Mouse (Mus musculus) induced T-regulatory cell, adult 2 months (primary cell): ENCODE data around the gene Spem1.

ENCODE experiments used
- DNase-seq: peaks from one replicate; pipeline ENCODE4 v3.0.0-alpha.2; 2012; ENCODE audit warnings: low read depth

The Spem1 gene

DNA sequence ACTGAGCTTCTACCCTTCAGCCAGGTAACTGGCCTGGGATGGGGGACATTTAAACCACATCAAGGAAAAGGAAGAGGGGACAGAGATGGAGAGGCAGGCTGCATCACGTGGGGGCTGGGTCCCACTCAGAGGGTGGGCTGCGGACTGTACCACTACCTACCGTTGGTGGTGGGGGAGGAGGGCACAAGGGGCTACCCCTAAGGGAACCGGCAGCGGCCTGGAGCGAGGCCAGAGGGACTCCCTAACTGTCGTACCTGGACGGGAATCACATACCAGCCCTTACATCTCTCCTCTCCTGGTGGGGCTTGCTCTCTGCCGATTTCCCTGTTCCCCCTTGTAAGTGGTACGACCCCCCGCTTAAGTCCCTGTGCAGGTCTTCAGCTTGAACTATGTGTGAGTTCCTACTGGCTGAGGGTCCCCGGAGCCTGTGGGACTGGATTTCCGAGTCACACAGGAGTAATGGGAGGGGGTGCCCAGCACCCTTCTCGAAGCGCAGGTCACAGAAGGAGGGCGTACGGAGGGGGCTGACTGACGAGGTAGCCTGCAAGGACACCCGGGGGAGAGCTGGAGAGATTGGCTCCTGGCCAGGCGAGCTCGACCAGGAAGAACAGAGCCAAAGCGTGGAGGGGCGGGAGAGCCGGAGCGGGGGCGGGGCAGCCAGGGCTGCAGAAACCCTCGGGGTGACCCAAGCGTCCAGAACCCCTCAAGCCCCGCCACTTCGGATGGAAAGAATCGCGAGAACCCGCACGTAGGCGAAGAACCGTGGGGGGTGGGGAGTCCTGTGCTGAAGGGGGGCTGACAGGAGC is 21.4 kb downstream of the Spem1 start:
- peak; percentile 42 for DNase-seq

DNA sequence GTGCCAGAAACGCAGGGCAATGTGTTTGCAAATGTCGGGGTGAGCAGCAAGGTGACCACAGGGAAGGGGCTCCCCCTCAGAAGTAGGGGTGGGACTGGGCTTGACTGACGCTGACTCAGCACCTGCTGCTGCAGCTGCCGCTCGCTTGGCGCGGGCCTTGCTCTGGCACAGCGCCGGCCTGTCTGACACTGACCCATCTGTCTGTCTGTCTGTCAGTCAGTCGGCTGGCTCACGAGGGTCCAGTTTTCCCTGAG is 21.9 kb downstream of the Spem1 start:
- DNase-seq: no peak

DNA sequence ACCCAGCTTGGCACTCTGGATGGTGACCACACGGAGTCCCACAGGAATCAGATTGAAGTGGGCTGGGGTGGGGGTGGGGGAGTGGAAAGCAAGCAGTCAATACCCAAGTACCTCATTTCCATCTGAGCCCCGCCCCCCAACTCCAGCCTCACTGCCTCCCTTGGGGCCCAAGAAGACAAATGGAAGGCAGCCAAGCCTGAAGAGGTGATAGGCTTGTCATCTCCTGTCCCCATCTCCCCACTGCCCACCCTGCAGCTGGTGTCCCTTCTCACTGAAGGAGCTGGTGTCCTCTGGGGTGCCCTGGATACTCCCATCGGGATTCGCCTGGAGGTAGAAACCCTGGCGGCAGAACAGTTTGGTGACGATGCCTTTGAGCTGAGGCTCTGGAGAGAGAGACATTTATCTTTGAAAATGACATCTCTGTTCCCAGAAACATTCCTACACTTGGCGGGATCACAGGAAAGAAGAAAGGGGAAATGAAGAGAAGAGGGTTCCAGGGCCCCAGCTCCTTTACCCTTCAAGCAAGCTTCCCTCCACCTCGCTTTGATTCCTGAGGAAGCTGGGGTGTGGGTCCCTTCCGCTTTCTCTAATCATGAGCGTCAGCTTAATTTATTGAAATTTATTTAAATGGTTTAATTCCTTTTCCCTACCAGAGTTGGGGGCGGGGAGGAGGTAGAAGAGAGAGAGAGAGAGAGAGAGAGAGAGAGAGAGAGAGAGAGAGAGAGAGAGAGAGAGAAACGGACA is 22.4 kb downstream of the Spem1 start:
- DNase-seq: peak; percentile 36

DNA sequence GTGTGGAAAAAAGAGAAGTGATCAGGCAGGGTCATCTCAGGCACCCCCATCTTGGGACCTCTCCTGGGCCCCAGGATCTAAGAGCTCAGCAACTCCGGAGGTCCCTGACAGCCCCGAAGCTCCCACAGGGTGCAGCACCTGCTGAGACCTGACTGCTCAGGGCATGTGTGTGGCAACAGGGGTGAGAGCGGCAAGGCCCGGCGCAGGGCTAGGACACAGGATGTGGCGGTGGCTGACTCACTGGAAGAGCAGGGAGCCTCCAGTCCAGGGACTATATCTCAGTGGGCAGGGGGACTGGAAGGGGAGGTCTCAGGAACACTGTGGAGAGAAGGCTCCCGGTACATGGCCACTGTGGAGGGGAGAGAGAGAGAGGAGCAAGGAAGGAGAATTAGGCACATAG is 24.1 kb downstream of the Spem1 start:
- DNase-seq: peak; percentile 21

DNA sequence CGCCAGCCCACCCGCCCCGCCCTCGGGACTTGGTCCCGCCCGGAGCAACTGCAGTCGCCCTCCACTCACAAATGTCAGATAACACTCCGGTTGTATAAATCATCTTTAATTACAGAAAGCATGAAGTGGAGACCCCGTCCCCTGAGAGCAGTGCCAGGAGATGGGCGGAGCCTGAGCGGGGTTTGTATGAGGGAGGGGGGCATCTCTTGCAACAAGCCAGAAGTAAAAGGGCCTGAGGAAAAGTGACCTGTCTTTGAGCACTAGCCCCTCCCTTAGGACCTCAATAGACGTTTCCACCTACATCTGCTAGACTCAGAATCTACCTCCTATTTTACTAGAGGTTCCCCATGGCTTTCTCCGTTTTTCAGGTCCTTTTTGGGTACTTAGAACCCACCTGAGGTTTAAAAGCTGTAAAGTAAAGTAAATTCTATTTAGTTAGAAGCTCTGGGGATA is 26.0 kb downstream of the Spem1 start:
- peak; percentile 52 for DNase-seq

DNA sequence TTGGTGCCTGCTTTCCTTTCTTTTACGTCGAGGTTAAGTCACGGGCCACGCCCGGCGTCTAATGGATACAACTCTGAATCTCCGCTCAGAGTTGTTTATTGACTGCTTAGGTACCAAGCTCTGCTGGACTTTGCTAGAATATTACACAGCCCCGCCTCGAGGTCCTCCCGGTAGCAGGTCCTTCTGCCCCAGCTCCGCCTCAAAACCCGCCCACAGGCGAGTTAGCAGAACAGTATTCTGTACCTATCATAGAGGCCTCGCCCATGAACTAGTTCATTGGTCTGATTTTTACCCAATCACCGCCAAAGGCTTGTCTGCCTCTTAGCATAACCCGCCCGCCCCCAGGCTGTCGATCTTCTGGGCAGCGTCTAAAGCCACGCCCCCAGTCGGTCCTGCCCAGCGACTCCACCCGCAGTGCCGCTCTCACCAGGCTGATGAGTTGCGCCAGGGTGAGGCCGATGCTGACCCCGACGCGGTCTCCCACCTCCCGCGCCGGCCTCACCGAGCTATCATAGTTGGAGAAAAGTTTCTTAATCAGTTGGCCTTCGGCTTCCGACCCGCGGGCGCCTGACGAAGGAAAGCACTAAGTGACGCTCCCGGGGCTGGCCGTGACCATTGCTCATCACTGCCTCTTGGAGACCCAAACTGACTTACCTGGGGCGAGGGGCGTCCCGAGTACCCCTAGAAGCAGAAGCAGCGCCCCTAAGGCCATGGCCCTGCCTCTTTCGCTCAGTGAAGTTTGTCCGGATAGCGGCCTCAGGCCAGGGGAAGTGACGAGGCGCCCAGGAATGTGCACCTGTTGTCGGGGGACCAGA is 26.6 kb downstream of the Spem1 start, which contains the start of gene Chrnb1:
Chrnb1 (minus strand) TSS at position 776 of the 815 bp plus-strand sequence.
- peak; percentile 96 for DNase-seq

DNA sequence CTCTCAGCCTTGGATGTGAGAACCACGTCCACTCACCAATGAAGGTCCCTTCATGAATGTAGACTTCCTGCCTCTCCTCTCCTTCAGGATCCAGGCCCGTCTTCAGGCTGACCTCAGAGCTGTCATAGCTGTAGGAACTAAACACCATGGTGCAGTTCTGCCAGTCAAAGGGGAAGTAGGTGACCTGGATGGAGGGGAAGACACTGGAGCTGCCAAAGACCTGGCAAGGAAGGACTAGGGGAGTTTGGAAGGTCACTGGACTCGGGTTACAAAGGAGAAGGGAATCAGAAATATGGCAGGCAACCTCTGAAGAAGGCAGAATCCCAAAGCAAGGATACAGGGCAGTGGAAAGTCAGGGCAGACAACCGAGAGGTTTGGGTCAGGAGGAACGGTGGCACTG is 28.6 kb downstream of the Spem1 start:
- no peak for DNase-seq

DNA sequence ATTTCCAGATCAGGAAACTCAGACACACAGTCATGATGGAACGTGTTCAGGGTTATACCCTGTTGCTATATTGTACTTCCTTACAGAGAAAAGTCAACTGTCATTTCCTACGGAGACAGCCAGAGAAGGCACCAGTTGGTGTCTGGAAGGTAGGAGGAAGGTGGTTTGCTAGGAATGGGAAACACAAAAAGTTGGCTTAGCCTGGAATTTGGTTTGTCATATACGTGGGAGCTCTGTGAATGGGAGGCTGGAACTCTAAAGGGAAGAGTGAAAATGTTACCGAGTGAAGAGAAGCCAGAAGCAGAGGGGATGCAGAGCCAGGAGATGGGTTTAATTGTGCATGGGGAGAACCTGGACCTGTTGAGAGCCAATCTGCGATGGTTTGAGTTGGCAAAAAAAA is 30.6 kb downstream of the Spem1 start:
- no peak for DNase-seq

DNA sequence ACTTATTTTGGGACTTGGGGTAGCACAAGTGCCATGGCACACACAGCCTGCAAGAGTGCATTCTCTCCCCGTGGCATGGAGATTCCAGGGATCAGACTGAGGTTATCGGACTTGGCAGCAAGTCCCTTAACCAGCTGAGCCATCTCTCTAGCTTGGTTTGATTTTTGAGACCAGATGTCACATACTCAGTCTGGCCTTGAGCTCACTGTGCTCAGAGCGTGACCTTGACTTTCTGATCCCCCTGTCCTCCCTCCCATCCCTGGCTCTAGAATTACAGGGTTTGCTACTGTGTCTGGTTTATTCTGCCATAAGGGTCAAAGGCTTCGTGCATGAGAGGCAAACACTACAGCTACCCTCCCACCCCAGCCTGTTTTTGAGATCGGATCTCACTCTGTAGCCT is 32.5 kb downstream of the Spem1 start:
- DNase-seq: no peak

DNA sequence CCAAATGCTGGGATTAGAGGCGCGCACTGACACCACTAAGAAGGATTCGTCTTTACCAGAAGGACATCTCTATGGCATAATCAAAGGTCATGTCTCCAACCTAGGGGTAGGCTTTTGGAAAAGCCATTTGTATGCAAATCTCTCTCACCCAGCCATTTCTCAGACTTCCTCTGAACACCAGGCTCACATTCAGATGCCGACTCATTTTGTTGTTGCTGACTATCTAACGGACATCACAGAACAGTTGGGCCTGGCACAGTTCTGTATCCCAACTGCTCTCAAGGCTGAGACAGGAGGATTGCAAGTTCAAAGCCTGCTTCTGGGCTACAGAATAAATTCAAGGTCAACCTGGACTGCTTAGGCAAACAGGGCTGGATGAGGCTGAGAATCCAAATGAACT is 34.7 kb downstream of the Spem1 start:
- DNase-seq: no peak

DNA sequence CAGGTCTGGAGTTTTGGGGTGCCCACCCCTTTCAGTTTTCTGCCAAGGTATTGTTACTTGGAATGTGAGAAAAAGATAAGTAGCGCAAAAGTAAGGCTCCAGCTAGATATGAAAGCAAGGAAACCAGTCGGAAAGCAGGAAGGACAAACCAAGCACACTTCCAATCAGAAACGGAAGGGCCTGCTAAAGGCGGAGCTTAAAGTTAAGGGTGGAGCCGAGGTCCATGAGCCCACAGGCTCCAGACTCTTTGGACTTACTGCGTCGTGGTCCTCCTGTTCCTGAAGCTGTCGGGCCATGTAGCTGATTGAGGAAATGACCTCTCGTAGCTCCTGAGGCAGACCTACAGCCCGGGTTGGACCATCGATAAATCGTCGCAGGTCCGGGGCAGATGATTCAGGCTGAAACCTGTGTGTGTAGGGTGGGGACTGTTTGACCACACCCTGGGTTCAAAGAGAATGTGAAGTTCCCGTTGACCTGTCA is 37.1 kb downstream of the Spem1 start:
- peak; percentile 37 for DNase-seq

DNA sequence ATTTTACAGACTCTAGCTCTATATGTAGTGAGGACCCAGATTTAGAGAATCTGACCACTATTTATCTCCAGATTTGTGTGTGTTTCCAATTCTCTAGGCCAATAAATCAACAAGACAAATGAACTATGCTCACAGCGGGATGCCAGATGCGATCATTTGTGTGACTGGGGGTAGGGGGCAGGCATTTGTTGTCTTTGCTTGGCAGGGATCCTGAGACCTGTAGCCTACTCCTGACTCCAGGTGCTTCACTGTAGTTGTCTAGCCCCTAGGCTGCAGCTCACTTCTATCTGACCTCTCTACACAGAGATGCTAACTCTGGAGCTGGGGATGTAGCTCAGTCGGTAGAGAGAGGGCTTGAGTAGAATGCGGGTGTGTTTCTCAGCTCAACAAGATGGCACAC is 40.2 kb downstream of the Spem1 start:
- DNase-seq: no peak

DNA sequence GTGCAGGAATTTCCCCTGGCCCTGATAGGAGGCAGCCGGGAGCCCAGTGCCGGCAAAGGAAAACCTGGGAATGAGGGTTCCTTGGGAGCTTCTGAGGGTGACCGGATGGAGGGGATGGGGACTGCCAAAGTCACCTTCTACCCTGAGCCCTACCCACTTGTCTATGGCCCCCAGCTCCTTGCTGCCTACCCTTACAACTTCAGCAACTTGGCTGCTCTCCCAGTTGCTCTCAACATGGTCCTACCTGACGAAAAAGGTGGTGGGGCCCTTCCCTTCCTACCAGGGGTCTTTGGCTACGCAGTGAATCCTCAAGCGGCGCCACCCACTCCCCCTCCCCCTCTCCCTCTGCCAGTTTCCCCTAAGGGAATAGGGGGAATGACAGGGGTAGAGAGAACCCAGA is 43.0 kb downstream of the Spem1 start:
- no peak for DNase-seq

DNA sequence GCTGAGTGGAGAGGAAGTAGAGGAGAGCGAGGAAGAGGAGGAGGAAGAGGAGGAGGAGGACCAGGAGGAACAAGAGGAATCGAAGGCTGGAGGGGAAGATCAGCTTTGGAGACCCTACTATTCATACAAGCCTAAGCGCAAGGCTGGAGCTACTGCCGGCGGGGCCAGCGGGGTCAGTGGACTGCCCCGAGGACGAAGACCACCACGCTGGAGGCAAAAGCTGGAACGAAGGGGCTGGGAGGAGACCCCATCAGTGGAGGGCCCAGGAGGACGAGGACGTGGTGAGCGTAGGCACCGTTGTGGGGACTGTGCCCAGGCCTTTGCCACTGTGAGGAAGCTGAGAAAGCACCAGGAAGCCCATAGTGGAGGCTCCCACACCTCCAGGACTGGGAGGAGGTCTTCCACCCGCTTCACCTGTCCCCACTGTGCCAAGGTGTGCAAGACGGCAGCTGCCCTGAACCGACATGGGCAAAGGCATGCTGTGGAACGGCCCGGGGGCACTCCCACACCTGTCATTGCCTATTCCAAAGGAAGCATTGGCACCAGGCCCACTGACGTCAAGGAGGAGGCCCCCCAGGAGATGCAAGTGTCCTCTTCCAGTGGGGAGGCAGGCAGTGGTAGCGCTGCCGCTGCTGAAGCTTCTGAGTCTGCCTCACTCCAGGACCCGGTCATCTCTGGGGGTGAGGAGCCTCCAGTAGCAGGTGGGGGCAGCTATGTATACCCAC is 43.6 kb downstream of the Spem1 start:
- no peak for DNase-seq

DNA sequence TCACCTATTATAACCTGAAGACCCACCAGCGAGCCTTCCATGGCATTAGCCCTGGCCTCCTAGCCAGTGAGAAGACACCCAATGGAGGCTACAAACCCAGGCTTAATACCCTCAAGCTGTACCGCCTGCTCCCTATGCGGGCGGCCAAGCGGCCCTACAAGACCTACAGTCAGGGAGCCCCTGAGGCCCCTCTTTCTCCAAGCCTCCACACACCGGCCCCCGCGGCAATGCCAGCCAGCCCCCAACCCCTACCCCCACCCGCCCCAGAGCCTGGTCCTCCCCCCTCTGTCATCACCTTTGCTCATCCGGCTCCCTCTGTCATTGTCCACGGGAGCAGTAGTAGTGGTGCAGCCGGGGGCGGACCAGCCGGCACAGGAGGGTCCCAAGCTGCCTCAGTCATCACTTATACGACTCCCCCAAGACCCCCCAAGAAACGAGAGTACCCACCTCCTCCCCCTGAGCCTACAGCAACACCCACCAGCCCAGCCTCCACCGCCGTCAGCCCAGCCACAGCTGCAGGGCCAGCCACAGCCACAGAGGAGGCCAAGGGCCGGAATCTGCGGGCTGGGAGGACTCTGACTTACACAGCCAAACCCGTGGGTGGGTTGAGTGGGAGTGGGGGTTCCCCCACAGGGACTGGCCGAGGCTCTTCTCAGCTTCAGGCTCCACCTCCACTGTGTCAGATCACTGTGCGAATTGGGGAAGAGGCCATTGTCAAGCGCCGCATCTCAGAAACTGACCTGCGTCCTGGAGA is 44.3 kb downstream of the Spem1 start:
- no peak for DNase-seq

DNA sequence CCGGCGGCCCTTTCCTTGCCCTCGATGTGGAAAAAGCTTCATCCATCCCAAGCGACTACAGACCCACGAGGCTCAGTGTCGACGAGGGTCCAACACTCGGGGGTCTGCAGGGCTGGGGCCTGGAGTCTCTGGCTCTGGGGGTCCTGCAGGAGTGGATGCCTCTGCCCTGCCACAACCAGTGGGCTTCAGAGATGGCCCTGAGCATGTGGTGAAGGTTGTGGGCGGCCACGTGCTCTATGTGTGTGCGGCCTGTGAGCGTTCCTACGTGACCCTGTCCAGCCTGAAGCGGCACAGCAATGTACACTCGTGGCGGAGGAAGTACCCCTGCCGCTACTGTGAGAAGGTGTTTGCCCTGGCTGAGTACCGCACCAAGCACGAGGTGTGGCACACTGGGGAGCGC is 45.5 kb downstream of the Spem1 start:
- no peak for DNase-seq

DNA sequence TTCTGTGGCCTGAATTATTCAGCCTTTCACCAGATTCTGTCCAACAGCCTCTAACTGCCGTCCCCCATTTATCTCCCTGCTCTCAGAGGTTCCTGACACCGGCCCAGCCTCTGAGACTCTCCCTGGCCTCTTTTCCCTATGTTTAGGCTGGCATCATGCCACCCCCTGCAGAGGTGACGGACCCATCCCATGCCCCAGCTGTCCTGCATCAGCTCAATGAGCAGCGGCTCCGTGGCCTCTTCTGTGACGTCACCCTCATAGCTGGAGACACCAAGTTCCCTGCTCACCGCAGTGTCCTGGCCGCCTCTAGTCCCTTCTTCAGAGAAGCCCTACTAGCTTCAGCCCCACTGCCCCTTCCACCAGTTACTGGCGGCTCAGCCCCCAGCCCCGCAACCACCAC is 46.3 kb downstream of the Spem1 start:
- DNase-seq: no peak

DNA sequence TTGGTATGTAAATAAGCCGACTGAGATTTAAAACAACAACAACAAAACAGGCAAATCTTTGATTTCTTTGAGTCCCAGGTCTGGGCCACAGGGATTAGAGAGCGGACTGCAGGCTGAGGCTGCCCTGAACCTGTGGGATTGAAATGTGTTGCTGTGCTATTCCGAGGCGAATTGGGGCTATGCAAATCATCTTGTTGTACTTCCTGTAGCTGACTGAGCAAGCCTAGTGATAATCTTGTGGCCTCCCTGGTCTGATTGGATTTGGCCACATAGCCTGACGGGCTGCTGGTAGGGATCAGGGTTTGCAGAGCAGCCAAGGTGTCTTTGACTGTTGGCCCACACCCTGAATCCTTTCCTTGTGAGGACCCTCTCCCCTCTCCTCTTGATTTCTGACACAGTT is 47.0 kb downstream of the Spem1 start:
- DNase-seq: no peak
